Mouse (Mus musculus): Measurements from ENCODE around the gene Eml1. TPM values are rescaled to one million over a fixed set of nuclear protein-coding genes. Genes with fewer than 3 reads are reported as not detected.
"Not testable (repeated sequence)": the region's sequence is repeated elsewhere in the genome, so short reads cannot be mapped to it uniquely, and the experiment has no call there.

Gene Eml1
- polyA plus RNA-seq, 1 experiment from 2014 or later = 109 TPM

GRCm38 (mm10) chr12:108505846-108506245, 135.1 kb downstream of the Eml1 start:
- Histone ChIP-seq H3K27me3 (ENCODE audit: insufficient read depth, low read length) (no peaks in the 10 kb centered on the region), H3K9ac (no peak overlapping the region), H3K36me3 (ENCODE audit: insufficient read depth) (no peaks in the 10 kb centered on the region), H3K4me3 (ENCODE audit: low read depth, low read length) (no peak overlapping the region), H3K4me2 (no peak overlapping the region), H3K27ac (ENCODE audit: low read depth) (no peak overlapping the region), H3K4me1 (ENCODE audit: insufficient read depth) (no peaks in the 10 kb centered on the region), H3K9me3 (ENCODE audit: low read depth, low read length) (no peaks in the 10 kb centered on the region)
- DNase-seq (no peak), ATAC-seq (ENCODE audit: insufficient read depth) (no peak)
- 88% methylated on average over 2 of the region's 2 CpGs for WGBS
- no peak for TF ChIP-seq CTCF (IDR thresholded peaks at IDR 0.05; ENCODE audit: low read depth)

DNA sequence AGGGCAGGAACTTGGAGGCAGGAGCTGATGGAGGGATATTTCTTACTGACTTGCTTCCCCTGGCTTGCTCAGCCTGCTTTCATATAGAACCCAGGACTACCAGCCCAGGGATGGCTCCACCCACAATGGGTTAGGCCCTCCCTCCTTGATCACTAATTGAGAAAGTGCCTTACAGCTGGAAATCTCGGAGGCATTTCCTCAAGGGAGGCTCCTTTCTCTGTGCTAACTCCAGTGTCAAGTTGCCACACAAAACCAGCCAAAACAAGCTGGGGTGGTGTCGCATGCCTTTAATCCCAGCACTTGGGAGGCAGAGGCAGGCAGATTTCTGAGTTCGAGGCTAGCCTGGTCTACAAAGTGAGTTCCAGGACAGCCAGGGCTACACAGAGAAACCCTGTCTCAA, 136.3 kb downstream of the Eml1 start:
- not testable (repeated sequence) for H3K27me3 ChIP-seq (ENCODE audit: insufficient read depth, low read length); H3K36me3 ChIP-seq (ENCODE audit: insufficient read depth); H3K4me2 ChIP-seq; H3K4me1 ChIP-seq (ENCODE audit: insufficient read depth); H3K9ac ChIP-seq; H3K27ac ChIP-seq (ENCODE audit: low read depth); DNase-seq; H3K4me3 ChIP-seq (ENCODE audit: low read depth, low read length); ATAC-seq (ENCODE audit: insufficient read depth); H3K9me3 ChIP-seq (ENCODE audit: low read depth, low read length)
- WGBS = 76% methylated on average over 3 of the region's 3 CpGs

- ATAC-seq (ENCODE audit: insufficient read depth) (no peak), DNase-seq (no peak)
- WGBS = 44% methylated on average over 7 of the region's 7 CpGs
- Histone ChIP-seq H3K27me3 (ENCODE audit: insufficient read depth, low read length) (no peaks in the 10 kb centered on the region), H3K36me3 (ENCODE audit: insufficient read depth) (peaks cover 38% of the 10 kb centered on the region), H3K9me3 (ENCODE audit: low read depth, low read length) (no peaks in the 10 kb centered on the region), H3K4me1 (ENCODE audit: insufficient read depth) (no peaks in the 10 kb centered on the region), H3K4me3 (ENCODE audit: low read depth, low read length) (no peak overlapping the region), H3K9ac (no peak overlapping the region), H3K4me2 (no peak overlapping the region), H3K27ac (ENCODE audit: low read depth) (no peak overlapping the region)
- TF ChIP-seq CTCF (IDR thresholded peaks at IDR 0.05; ENCODE audit: low read depth) = no peak
These were observed 139.8 kb downstream of the Eml1 start for GRCm38 (mm10) chr12:108510571-108510970.

DNA sequence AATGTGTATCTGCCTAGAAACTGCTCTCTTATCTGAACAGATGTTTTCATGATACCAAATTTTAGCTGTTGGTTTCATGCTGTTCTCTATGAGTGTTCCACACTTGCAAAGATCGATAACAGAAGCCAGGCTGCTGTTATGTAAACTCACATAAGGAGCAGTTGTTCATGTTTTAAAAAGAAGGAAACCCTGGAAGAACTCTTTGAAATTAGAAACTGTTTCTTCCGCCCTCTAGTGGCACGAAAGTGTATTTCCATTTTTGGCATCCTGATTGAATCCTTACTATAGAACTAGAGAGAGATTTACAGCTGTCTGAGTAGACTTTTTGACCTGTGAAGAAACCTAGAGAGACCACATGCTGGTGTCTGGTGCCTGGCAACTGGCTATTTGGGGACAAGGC, 140.3 kb downstream of the Eml1 start:
- no peak for ATAC-seq (ENCODE audit: insufficient read depth)
- no peak overlapping the region for H3K9ac ChIP-seq
- H3K27me3 ChIP-seq (ENCODE audit: insufficient read depth, low read length) = no peaks in the 10 kb centered on the region
- no peak overlapping the region for H3K4me3 ChIP-seq (ENCODE audit: low read depth, low read length)
- DNase-seq = peak; percentile 93
- peaks cover 41% of the 10 kb centered on the region for H3K36me3 ChIP-seq (ENCODE audit: insufficient read depth)
- peak; percentile 73 for TF ChIP-seq CTCF (IDR thresholded peaks at IDR 0.05; ENCODE audit: low read depth)
- H3K4me1 ChIP-seq (ENCODE audit: insufficient read depth) = no peaks in the 10 kb centered on the region
- H3K27ac ChIP-seq (ENCODE audit: low read depth) = no peak overlapping the region
- H3K9me3 ChIP-seq (ENCODE audit: low read depth, low read length) = no peaks in the 10 kb centered on the region
- under 1% methylated on average over 3 of the region's 3 CpGs for WGBS
- no peak overlapping the region for H3K4me2 ChIP-seq

DNA sequence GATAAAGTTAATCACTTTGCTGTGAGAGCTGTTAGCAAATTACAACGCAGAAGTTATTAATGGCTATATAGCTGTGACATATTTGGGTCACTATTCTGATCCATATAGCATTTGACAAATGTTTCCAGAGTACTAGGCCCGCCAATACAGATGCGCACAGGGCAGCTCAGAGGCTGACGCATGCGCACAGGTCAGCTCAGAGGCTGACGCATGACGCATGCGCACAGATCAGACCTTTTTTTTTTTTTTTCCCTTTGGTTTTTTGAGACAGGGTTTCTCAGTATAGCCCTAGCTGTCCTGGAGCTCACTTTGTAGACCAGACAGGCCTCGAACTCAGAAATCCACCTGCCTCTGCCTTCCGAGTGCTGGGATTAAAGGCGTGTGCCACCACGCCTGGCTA, 144.7 kb downstream of the Eml1 start:
- H3K27ac ChIP-seq (ENCODE audit: low read depth) = no peak overlapping the region
- no peaks in the 10 kb centered on the region for H3K27me3 ChIP-seq (ENCODE audit: insufficient read depth, low read length)
- no peaks in the 10 kb centered on the region for H3K4me1 ChIP-seq (ENCODE audit: insufficient read depth)
- no peak for DNase-seq
- H3K4me3 ChIP-seq (ENCODE audit: low read depth, low read length) = no peak overlapping the region
- peaks cover 51% of the 10 kb centered on the region for H3K36me3 ChIP-seq (ENCODE audit: insufficient read depth)
- H3K9ac ChIP-seq = no peak overlapping the region
- TF ChIP-seq CTCF (IDR thresholded peaks at IDR 0.05; ENCODE audit: low read depth) = no peak
- ATAC-seq (ENCODE audit: insufficient read depth) = no peak
- WGBS = 89% methylated on average over 12 of the region's 12 CpGs
- no peaks in the 10 kb centered on the region for H3K9me3 ChIP-seq (ENCODE audit: low read depth, low read length)
- H3K4me2 ChIP-seq = no peak overlapping the region

- Histone ChIP-seq H3K27ac (ENCODE audit: low read depth) (no peak overlapping the region), H3K4me1 (ENCODE audit: insufficient read depth) (no peaks in the 10 kb centered on the region), H3K9me3 (ENCODE audit: low read depth, low read length) (no peaks in the 10 kb centered on the region), H3K9ac (no peak overlapping the region), H3K27me3 (ENCODE audit: insufficient read depth, low read length) (no peaks in the 10 kb centered on the region), H3K36me3 (ENCODE audit: insufficient read depth) (peaks cover 45% of the 10 kb centered on the region), H3K4me3 (ENCODE audit: low read depth, low read length) (no peak overlapping the region), H3K4me2 (no peak overlapping the region)
- 70% methylated on average over 8 of the region's 8 CpGs for WGBS
- DNase-seq (peak; percentile 34), ATAC-seq (ENCODE audit: insufficient read depth) (no peak)
- TF ChIP-seq CTCF (IDR thresholded peaks at IDR 0.05; ENCODE audit: low read depth) = no peak
These were observed 148.6 kb downstream of the Eml1 start for GRCm38 (mm10) chr12:108519374-108519773.

- Histone ChIP-seq H3K27me3 (ENCODE audit: insufficient read depth, low read length) (no peaks in the 10 kb centered on the region), H3K4me1 (ENCODE audit: insufficient read depth) (no peaks in the 10 kb centered on the region), H3K9ac (no peak overlapping the region), H3K36me3 (ENCODE audit: insufficient read depth) (peaks cover 45% of the 10 kb centered on the region), H3K4me3 (ENCODE audit: low read depth, low read length) (no peak overlapping the region), H3K9me3 (ENCODE audit: low read depth, low read length) (no peaks in the 10 kb centered on the region), H3K27ac (ENCODE audit: low read depth) (no peak overlapping the region), H3K4me2 (no peak overlapping the region)
- 40% methylated on average over 8 of the region's 8 CpGs for WGBS
- DNase-seq = peak; percentile 79
- peak; percentile 78 for TF ChIP-seq CTCF (IDR thresholded peaks at IDR 0.05; ENCODE audit: low read depth)
- peak; percentile 76; the same call in 1 of the 2 replicates for ATAC-seq (ENCODE audit: insufficient read depth)
These were observed 158.5 kb downstream of the Eml1 start for GRCm38 (mm10) chr12:108529214-108529613.

- no peak overlapping the region for H3K4me2 ChIP-seq
- no peak for ATAC-seq (ENCODE audit: insufficient read depth)
- H3K4me3 ChIP-seq (ENCODE audit: low read depth, low read length) = no peak overlapping the region
- no peaks in the 10 kb centered on the region for H3K27me3 ChIP-seq (ENCODE audit: insufficient read depth, low read length)
- no peak for TF ChIP-seq CTCF (IDR thresholded peaks at IDR 0.05; ENCODE audit: low read depth)
- H3K9ac ChIP-seq = no peak overlapping the region
- H3K9me3 ChIP-seq (ENCODE audit: low read depth, low read length) = no peaks in the 10 kb centered on the region
- DNase-seq = no peak
- WGBS = 84% methylated on average over 11 of the region's 11 CpGs
- peaks cover 58% of the 10 kb centered on the region for H3K36me3 ChIP-seq (ENCODE audit: insufficient read depth)
- H3K27ac ChIP-seq (ENCODE audit: low read depth) = no peak overlapping the region
- no peaks in the 10 kb centered on the region for H3K4me1 ChIP-seq (ENCODE audit: insufficient read depth)
These were observed 163.7 kb downstream of the Eml1 start for GRCm38 (mm10) chr12:108534484-108534883.

Measured in lung, embryonic 14.5 days (tissue).